ENCODE assay signal across 12 mouse cellular contexts in genomic region chr4:8190441-8190840, GRCm38 (mm10). TPM values are rescaled to one million over a fixed set of nuclear protein-coding genes. Genes with fewer than 3 reads are reported as not detected.
A peak's percentile ranks its signal among the peaks of the same experiment; 100 is the strongest.
DNase-seq lines count a peak whose midpoint lies in the region; ATAC-seq and TF ChIP-seq lines count a peak whose summit lies in the region.
"Had no signal": no experiment of that assay in that cellular context is flagged by ENCODE, and none has a peak within 500 bp of the region (broad histone marks: within the 10 kb centered on the region; RNA-seq: fewer than 3 reads in every experiment).

No protein-coding gene starts in this region.

- DNase-seq in heart, adult 2 months, result no peak
- DNase-seq in heart, postnatal 36 days, result no peak
- no peak for DNase-seq in lung, embryonic 14.5 days
- DNase-seq in lung, postnatal 4 days, result no peak
- peak; percentile 11 for DNase-seq in NIH3T3 (ENCODE audit: low read depth)
- DNase-seq in stomach, postnatal 0 days (ENCODE audit: low spot score), result no peak
- no peak for DNase-seq in cerebellum, postnatal 25 days
- DNase-seq: cerebellum, postnatal 36 days; heart, postnatal 4 days had no signal

- H3K79me2 ChIP-seq in heart, adult 2 months (replicated peaks; ENCODE audit: control insufficient read depth, insufficient read depth, low read length), result no peaks in the 10 kb centered on the region

- no peak overlapping the region for H3K4me3 ChIP-seq in heart, adult 2 months
- no peak overlapping the region for H3K4me3 ChIP-seq in lung, embryonic 14.5 days (ENCODE audit: low read depth, low read length)
- H3K4me3 ChIP-seq in stomach, postnatal 0 days (ENCODE audit: low read depth, low read length), result no peak overlapping the region
- H3K4me3 ChIP-seq: erythroblast, embryonic 14.5 days; myocyte; stomach, embryonic 15.5 days had no signal

- no peak overlapping the region for H3K4me2 ChIP-seq in lung, embryonic 14.5 days
- no peak overlapping the region for H3K4me2 ChIP-seq in stomach, postnatal 0 days (replicated peaks; ENCODE audit: low read depth)
- H3K4me2 ChIP-seq: stomach, embryonic 15.5 days had no signal

- intact Hi-C loops in heart, adult 2 months (cut with DNase I), result no loop called here
- intact Hi-C loops in heart, postnatal 36 days (cut with DNase I), result no loop called here

- 70% methylated on average over 4 of the region's 4 CpGs for WGBS in heart, adult 2 months
- WGBS in lung, embryonic 14.5 days, result 68% methylated on average over 4 of the region's 4 CpGs
- 61% methylated on average over 4 of the region's 4 CpGs for WGBS in stomach, postnatal 0 days

- H3K36me3 ChIP-seq in heart, adult 2 months (ENCODE audit: control insufficient read depth, insufficient read depth, low read length), result peaks cover under 1% of the 10 kb centered on the region
- no peaks in the 10 kb centered on the region for H3K36me3 ChIP-seq in lung, embryonic 14.5 days (ENCODE audit: insufficient read depth)
- no peaks in the 10 kb centered on the region for H3K36me3 ChIP-seq in stomach, postnatal 0 days (ENCODE audit: control insufficient read depth, insufficient read depth, low read length)
- H3K36me3 ChIP-seq: stomach, embryonic 15.5 days had no signal

- TF ChIP-seq CTCF in heart, adult 2 months (IDR thresholded peaks at IDR 0.05), result peak; percentile 78
- TF ChIP-seq CTCF in lung, embryonic 14.5 days (IDR thresholded peaks at IDR 0.05; ENCODE audit: low read depth), result peak; percentile 32
- peak; percentile 60 for TF ChIP-seq CTCF in stomach, postnatal 0 days (IDR thresholded peaks at IDR 0.05; ENCODE audit: low read depth)

- TF ChIP-seq EP300 in heart, adult 2 months (IDR thresholded peaks at IDR 0.05; ENCODE audit: insufficient read depth, low read depth, low read length), result no peak
- no peak for TF ChIP-seq EP300 in stomach, postnatal 0 days (optimal IDR thresholded peaks at IDR 0.05)

- ATAC-seq in lung, embryonic 14.5 days (ENCODE audit: insufficient read depth), result no peak
- no peak for ATAC-seq in stomach, postnatal 0 days (ENCODE audit: low FRiP score, low TSS enrichment)

- no peaks in the 10 kb centered on the region for H3K27me3 ChIP-seq in heart, adult 2 months (ENCODE audit: control insufficient read depth, insufficient read depth, low read length)
- H3K27me3 ChIP-seq in lung, embryonic 14.5 days (ENCODE audit: insufficient read depth, low read length), result no peaks in the 10 kb centered on the region
- H3K27me3 ChIP-seq in stomach, postnatal 0 days (ENCODE audit: control insufficient read depth, insufficient read depth, low read length), result no peaks in the 10 kb centered on the region
- H3K27me3 ChIP-seq: stomach, embryonic 15.5 days had no signal

- no peak overlapping the region for H3K9ac ChIP-seq in heart, adult 2 months (ENCODE audit: low read depth, low read length)
- H3K9ac ChIP-seq in lung, embryonic 14.5 days, result no peak overlapping the region
- H3K9ac ChIP-seq in stomach, postnatal 0 days (ENCODE audit: low read length), result no peak overlapping the region
- H3K9ac ChIP-seq: stomach, embryonic 15.5 days had no signal

- no peak overlapping the region for H3K27ac ChIP-seq in heart, adult 2 months
- H3K27ac ChIP-seq in lung, embryonic 14.5 days (ENCODE audit: low read depth), result no peak overlapping the region
- no peak overlapping the region for H3K27ac ChIP-seq in stomach, postnatal 0 days (replicated peaks)
- H3K27ac ChIP-seq: stomach, embryonic 15.5 days had no signal

- TF ChIP-seq POLR2A in heart, adult 2 months (IDR thresholded peaks at IDR 0.05; ENCODE audit: insufficient read depth, low read depth, low read length), result no peak

- peaks cover 2% of the 10 kb centered on the region; the same call in 1 of the 2 replicates for H3K4me1 ChIP-seq in heart, adult 2 months (ENCODE audit: control insufficient read depth, insufficient read depth, low read length)
- no peaks in the 10 kb centered on the region for H3K4me1 ChIP-seq in lung, embryonic 14.5 days (ENCODE audit: insufficient read depth)
- H3K4me1 ChIP-seq in stomach, postnatal 0 days (replicated peaks; ENCODE audit: control insufficient read depth, insufficient read depth), result no peaks in the 10 kb centered on the region
- H3K4me1 ChIP-seq: stomach, embryonic 15.5 days had no signal

- H3K9me3 ChIP-seq in lung, embryonic 14.5 days (ENCODE audit: low read depth, low read length), result no peaks in the 10 kb centered on the region
- H3K9me3 ChIP-seq in stomach, postnatal 0 days (ENCODE audit: control insufficient read depth, low read length), result no peaks in the 10 kb centered on the region
- H3K9me3 ChIP-seq: stomach, embryonic 15.5 days had no signal

RNA-seq across cellular contexts. Expression of gene Car8, which starts 48.4 kb away (rescaled TPM):
- total RNA-seq in heart, adult 2 months (2021), result 10 to 100 TPM in 1 of 2 experiments, 1 to 10 TPM in 1; 9.4 to 12.1 TPM
- polyA plus RNA-seq in heart, adult 2 months (2012; rRNA removed), result 3.3 and 7.8 TPM in 2 replicates
- 10 to 100 TPM in 1 of 2 experiments, 1 to 10 TPM in 1; 9.1 to 12.4 TPM for total RNA-seq in heart, postnatal 36 days (2021)
- polyA plus RNA-seq in lung, embryonic 14.5 days (2014; fragmentation: Nextera tagmentation; extraction: Ambion mirVana), result 7.4 and 7.7 TPM in 2 replicates
- polyA plus RNA-seq in stomach, postnatal 0 days (2015; fragmentation: Nextera tagmentation; extraction: Ambion mirVana), result 32.6 and 34.5 TPM in 2 replicates
- polyA plus RNA-seq: erythroblast, embryonic 14.5 days had no signal
